Mouse (Mus musculus) small intestine, adult 2 months (tissue): ENCODE results near the gene Nr4a1. TPM values are rescaled to one million over a fixed set of nuclear protein-coding genes. Genes with fewer than 3 reads are reported as not detected.

Experiments
- H3K27ac ChIP-seq: fragments of 200-500 bp; 2 replicates; pipeline ENCODE4 v1.5.1; 2012; ENCODE audit warnings: low read depth, low read length, control low read depth, inconsistent platforms; ENCODE audit not compliant: insufficient read depth
- H3K27me3 ChIP-seq: fragments of 200-500 bp; 2 replicates; pipeline ENCODE4 v1.6.1; 2012; ENCODE audit warnings: mild to moderate bottlenecking, moderate library complexity, low read length, inconsistent platforms; ENCODE audit not compliant: control insufficient read depth, insufficient read depth
- H3K36me3 ChIP-seq: fragments of 200-500 bp; 2 replicates; pipeline ENCODE4 v1.6.1; 2012; ENCODE audit warnings: mild to moderate bottlenecking, low read length, control low read depth, inconsistent platforms; ENCODE audit not compliant: control insufficient read depth, insufficient read depth
- H3K4me1 ChIP-seq: fragments of 200-500 bp; 2 replicates; pipeline ENCODE4 v1.6.1; 2012; ENCODE audit warnings: low read length, inconsistent platforms, mixed read lengths; ENCODE audit not compliant: control insufficient read depth, insufficient read depth, insufficient read length
- H3K4me3 ChIP-seq: fragments of 200-500 bp; 2 replicates; pipeline ENCODE4 v1.5.1; 2012; ENCODE audit warnings: low read depth, mild to moderate bottlenecking, control low read depth, inconsistent platforms, low read length, moderate library complexity
- CTCF ChIP-seq: fragments of 200-500 bp; IDR thresholded peaks from 2 replicates; pipeline ENCODE4 v1.5.1; 2012; ENCODE audit warnings: low read depth, mild to moderate bottlenecking, control low read depth, inconsistent platforms, low read length, moderate library complexity, mixed read lengths; ENCODE audit not compliant: insufficient replicate concordance, insufficient read length; ENCODE audit errors: extremely low read depth
- POLR2A ChIP-seq: fragments of 200-500 bp; IDR thresholded peaks from 2 replicates; pipeline ENCODE4 v1.6.1; 2012; ENCODE audit warnings: low read depth, mild to moderate bottlenecking, control low read depth, inconsistent platforms, low read length, moderate library complexity
- WGBS: fragments of 180-500 bp; shearing (Covaris S2); methylation state at CpG from one replicate; pipeline ENCODE4 v1.1.7; 2018; 5-methylcytosine and 5-hydroxymethylcytosine counted together
- polyA plus RNA-seq: library from polyadenylated mRNA; depleted of rRNA; stranded (reverse); fragments of >200 nt; gene quantifications from 2 replicates; pipeline ENCODE4 v1.2.3, GENCODE M21; 2012

Gene Nr4a1
- polyA plus RNA-seq, 1 experiment = 9.7 TPM

DNA sequence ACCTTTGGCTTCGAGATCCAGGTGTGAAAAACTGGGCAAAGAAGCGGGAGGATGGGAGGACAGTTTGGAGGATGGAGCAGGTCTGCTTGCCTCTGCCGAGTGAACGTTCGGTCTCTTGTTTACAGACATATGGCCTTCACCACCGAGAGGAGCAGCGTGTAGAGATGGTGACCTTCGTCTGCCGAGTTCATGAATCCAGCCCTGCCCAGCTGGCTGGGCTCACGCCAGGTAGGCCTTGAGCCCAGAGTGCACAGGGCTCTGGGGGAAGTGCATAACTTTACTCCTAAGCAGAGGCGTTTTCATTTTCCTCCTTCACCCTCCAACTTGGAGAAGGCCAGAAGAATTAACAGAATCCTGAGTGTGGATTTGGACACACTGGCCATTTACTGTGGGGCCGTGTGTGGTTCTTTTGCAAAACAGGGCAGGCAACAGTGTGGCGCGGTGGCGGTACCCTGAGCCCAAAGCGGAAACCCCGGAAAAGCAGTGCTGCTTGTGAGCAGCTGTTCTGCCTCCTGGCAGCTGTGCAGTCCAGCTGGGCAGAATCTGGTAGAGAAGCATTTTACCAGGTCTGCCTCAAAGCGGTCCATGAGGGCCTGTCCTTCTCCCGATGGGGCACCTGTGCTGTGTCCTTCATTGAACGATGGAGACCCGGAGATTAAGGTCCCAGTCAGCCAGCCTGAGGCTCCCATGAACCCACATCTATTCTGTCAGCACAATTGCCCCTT is 25.0 kb upstream of the Nr4a1 start:
- Histone ChIP-seq H3K27ac (peak overlapping the region; percentile 33), H3K4me1 (peaks cover 29% of the 10 kb centered on the region), H3K27me3 (peaks cover 5% of the 10 kb centered on the region), H3K4me3 (no peak overlapping the region), H3K36me3 (no peaks in the 10 kb centered on the region)
- WGBS = 39% methylated on average over 21 of the region's 21 CpGs
- no peak for TF ChIP-seq POLR2A
- no peak for TF ChIP-seq CTCF

DNA sequence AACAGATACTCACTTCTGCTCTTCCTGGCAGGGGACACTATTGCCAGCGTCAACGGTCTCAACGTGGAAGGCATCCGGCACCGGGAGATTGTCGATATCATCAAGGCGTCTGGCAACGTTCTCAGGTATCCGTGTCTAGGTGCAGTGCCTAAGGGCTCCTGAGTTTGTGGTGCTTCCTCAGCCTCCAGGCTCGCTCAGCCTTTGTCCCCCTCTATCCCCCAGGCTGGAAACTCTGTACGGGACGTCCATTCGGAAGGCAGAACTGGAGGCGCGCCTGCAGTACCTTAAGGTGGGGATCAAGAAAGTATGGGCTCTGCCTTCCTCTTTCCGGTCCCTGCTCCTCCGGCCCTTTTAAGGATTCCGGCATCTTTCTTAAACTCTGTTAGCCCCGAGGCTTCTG is 23.6 kb upstream of the Nr4a1 start:
- TF ChIP-seq CTCF (no peak), POLR2A (no peak)
- Histone ChIP-seq H3K27ac (no peak overlapping the region), H3K27me3 (no peaks in the 10 kb centered on the region; the same call in 1 of the 2 replicates), H3K36me3 (no peaks in the 10 kb centered on the region), H3K4me3 (no peak overlapping the region), H3K4me1 (peaks cover 33% of the 10 kb centered on the region)
- 95% methylated on average over 19 of the region's 19 CpGs for WGBS

GRCm38 (mm10) chr15:101230995-101231647 is 22.9 kb upstream of the Nr4a1 start:
- Histone ChIP-seq H3K4me1 (peaks cover 38% of the 10 kb centered on the region), H3K27ac (0 out of 2 replicates have a peak overlapping the region, but pooled peaks have one; percentile 3), H3K4me3 (peak overlapping the region; percentile 35), H3K27me3 (no peaks in the 10 kb centered on the region), H3K36me3 (no peaks in the 10 kb centered on the region)
- TF ChIP-seq CTCF (peak; percentile 58; the same call in 1 of the 2 replicates), POLR2A (no peak)
- WGBS = 85% methylated on average over 23 of the region's 23 CpGs

DNA sequence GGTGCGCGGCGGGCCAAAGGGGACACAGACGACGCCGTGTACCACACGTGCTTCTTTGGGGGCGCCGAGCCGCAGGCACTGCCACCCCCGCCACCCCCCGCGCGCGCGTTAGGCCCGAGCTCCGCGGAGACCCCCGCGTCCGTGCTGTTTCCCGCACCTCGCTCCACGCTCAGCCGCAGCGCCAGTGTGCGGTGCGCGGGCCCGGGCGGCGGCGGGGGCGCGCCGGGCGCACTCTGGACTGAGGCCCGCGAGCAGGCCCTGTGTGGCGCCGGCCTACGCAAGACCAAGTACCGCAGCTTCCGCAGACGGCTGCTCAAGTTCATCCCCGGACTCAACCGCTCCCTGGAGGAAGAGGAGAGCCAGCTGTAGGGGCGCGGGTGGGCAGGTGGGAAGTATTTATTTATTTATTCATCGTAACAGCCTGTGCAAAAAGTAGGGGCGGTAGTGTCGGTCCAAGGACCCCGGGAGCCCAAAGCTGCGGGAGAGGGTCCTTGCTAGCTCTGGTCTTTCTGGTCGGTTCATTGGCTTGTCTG is 22.4 kb upstream of the Nr4a1 start:
- TF ChIP-seq CTCF (no peak), POLR2A (no peak)
- Histone ChIP-seq H3K27ac (0 out of 2 replicates have a peak overlapping the region, but pooled peaks have one; percentile 3), H3K36me3 (no peaks in the 10 kb centered on the region), H3K4me3 (peak overlapping the region; percentile 35), H3K27me3 (no peaks in the 10 kb centered on the region), H3K4me1 (peaks cover 39% of the 10 kb centered on the region)
- 82% methylated on average over 56 of the region's 56 CpGs for WGBS

GRCm38 (mm10) chr15:101232607-101233006 is 21.5 kb upstream of the Nr4a1 start:
- WGBS = 69% methylated on average over 4 of the region's 4 CpGs
- TF ChIP-seq POLR2A (no peak), CTCF (no peak)
- H3K27ac ChIP-seq = peak overlapping the region; percentile 98; the same call in 1 of the 2 replicates
- no peaks in the 10 kb centered on the region for H3K36me3 ChIP-seq
- H3K27me3 ChIP-seq = no peaks in the 10 kb centered on the region
- H3K4me1 ChIP-seq = peaks cover 40% of the 10 kb centered on the region
- no peak overlapping the region for H3K4me3 ChIP-seq

GRCm38 (mm10) chr15:101233183-101233582 is 20.9 kb upstream of the Nr4a1 start:
- no peaks in the 10 kb centered on the region for H3K27me3 ChIP-seq
- 36% methylated on average over 3 of the region's 3 CpGs for WGBS
- peak overlapping the region; percentile 98 for H3K27ac ChIP-seq
- no peaks in the 10 kb centered on the region for H3K36me3 ChIP-seq
- no peak for TF ChIP-seq CTCF
- TF ChIP-seq POLR2A = no peak
- H3K4me3 ChIP-seq = no peak overlapping the region
- peaks cover 40% of the 10 kb centered on the region for H3K4me1 ChIP-seq
